Mouse (Mus musculus) heart, postnatal 0 days (tissue): Measurements from ENCODE around the gene Ssna1.

Experiments used
- CTCF ChIP-seq: IDR thresholded peaks from 2 replicates; pipeline ENCODE4 v1.5.1; 2016; ENCODE audit warnings: antibody characterized with exemption, control low read depth, low read depth
- EP300 ChIP-seq: IDR thresholded peaks from 2 replicates; pipeline ENCODE4 v1.6.1; 2016; ENCODE audit warnings: antibody characterized with exemption, low read depth

GRCm38 (mm10) chr2:25237522-25237921 lies 34.7 kb downstream of the Ssna1 start:
- no peak for TF ChIP-seq CTCF
- no peak for TF ChIP-seq EP300
